Mouse (Mus musculus): ENCODE data around the gene Slc35f6.
"Not testable (repeated sequence)": the region's sequence is repeated elsewhere in the genome, so short reads cannot be mapped to it uniquely, and the experiment has no call there.

The Slc35f6 gene

DNA sequence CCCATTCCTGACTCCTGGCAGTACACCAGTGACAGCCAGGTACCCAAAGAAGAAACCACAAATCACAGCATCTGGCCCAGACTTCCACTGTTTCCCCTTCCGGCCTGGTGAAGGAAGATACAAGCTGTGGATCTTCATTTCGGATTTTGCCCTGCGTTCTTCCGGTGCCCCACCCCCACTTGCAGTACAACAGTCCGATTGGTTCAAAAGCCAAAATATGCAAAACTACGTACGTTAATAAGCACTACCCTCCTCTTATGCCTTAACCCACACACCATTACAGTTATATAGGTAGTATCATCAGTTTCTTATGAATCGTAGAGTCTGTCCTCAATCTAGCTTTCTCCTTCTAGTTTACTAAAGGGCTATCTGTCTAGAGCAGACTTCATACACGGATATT, 17.6 kb downstream of the Slc35f6 start:
- no peak for DNase-seq

- no peak for DNase-seq
These were observed 18.2 kb downstream of the Slc35f6 start for GRCm38 (mm10) chr5:30665968-30666367.

DNA sequence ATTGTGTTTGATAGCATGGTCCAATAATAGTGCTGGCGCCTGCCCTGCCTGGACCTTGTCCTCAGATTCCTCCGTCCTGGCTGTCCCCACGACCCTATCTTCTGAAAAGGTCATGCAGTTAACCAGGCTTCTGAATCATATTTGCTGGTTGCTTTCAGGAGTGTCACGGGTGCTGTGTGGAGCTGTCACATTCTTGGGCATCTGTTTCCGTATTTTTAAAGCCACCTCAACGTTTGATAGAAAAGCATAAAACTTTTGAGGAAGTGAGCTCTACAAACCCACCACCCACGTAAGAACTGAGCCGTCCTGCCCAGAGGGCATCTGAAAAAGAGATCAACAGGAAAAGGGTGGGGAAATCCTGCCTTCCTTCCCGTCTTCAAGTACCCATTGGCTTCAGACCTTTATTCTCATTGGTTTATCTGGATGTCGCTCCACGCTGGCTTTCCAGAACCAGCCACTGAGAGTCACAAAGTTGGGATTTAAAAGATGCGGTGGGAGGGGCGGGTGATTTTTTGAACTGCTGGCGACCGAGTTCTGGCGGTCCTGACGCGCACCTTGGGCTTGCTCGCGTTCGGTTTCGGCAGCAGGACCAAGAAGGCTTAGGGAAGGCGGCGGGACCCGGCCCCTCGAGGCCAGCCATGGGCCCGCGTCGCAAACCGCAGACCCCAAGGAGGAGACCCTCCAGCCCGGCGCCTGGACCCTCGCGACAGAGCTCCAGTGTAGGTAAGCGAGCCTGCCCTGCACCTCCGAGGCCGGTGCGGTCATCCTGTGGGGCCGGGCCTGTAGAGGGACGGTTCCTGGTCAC, 18.9 kb downstream of the Slc35f6 start, which contains the start of gene Cenpa:
Gene Cenpa, plus strand, starts transcription at position 387 of the 805 bp plus-strand sequence.
- peak; percentile 91 for DNase-seq

DNA sequence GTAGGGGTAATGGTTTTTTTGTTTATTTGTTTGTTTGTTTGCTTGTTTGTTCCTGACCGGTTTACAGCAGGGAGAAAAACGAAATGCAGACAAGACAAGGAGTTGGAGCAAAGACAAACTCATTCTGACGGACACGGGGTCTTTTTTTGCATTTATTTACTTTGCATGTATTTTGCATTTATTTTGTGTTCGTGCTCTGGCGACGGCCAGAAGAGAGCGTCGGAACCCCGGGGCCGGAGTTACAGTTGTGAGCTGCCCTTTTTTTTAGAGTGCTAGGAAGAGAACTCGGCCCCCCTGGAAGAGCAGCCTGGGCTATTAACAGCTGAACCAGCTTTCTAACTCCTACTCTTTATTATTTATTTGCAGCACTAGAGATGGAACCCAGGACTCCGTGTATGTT, 19.5 kb downstream of the Slc35f6 start:
- no peak for DNase-seq

DNA sequence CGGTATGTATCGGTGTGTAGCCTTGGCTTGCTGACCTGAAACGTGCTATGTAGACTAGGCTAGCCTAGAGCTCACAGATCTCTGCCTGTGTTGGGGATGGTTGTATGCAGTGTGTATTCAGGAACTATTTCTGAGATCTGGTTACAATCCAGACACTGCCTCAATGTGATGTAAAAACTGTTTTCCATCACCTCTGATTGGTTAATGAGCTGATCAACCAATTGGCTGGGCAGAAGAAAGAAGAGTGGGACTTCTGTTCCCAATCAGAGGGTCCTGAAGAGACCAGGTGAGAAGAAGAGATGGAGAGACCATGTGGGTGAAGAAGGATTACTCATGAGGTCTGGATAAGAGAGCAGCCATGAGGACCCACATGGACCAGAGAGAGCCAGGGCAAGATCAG, 20.0 kb downstream of the Slc35f6 start:
- no peak for DNase-seq

GRCm38 (mm10) chr5:30668637-30669495, 21.1 kb downstream of the Slc35f6 start:
- DNase-seq: no peak

- no peak for DNase-seq
These were observed 21.7 kb downstream of the Slc35f6 start for GRCm38 (mm10) chr5:30669496-30669830.

DNA sequence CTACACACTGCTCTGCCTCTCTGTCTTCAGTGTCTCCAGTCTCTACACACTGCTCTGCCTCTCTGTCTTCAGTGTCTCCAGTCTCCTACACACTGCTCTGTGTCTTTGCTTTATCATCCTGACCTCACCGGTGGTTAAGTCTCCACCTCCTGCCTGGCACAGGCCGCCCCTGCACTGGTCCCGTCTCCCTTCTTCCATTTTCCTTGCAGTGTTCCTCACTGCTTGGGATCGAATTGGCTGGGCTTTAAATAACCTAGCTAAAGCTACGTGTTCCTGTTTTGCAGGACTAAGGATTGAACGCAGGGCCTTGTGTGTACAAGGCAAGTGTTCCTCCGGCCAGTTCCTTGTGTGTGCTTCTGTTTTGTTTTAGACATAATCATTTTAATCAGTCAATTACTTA, 22.4 kb downstream of the Slc35f6 start:
- no peak for DNase-seq

GRCm38 (mm10) chr5:30674001-30674400, 26.3 kb downstream of the Slc35f6 start:
- DNase-seq: no peak

DNA sequence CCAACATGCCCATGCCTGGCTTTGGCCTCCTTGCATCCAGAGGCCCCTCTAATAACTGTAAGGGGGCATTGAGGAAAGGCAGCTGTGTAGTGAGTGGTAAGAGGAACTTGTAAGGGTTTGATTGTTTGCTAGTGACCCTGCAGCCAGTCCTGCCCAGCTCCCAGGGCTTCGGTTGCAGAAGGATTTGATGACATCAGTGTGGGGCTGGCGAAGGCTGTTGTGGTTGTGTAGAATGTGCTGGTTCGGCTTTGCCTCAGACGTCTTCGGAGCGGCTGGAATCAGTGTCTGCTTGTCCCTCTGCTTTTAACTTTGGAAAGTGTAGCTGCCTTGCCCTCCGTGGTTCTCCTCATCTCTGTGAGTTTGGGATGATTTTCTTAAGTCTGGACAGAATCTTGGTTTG, 29.1 kb downstream of the Slc35f6 start:
- no peak for DNase-seq

DNA sequence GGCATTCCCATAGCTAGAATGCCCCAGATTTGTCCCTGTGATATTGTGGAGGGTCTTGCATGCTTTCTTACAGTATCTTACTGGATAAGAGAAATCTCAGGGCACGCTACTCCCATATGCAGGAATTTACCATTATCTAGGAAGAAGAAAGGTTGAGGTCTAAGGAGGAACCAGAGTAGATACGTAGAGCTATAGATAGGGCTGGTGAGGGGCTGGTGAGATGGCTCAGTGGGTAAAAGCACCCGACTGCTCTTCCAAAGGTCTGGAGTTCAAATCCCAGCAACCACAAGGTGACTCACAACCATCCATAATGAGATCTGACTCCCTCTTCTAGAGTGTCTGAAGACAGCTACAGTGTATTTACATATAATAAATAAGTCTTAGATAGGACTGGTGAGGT, 30.3 kb downstream of the Slc35f6 start:
- DNase-seq: not testable (repeated sequence)

DNA sequence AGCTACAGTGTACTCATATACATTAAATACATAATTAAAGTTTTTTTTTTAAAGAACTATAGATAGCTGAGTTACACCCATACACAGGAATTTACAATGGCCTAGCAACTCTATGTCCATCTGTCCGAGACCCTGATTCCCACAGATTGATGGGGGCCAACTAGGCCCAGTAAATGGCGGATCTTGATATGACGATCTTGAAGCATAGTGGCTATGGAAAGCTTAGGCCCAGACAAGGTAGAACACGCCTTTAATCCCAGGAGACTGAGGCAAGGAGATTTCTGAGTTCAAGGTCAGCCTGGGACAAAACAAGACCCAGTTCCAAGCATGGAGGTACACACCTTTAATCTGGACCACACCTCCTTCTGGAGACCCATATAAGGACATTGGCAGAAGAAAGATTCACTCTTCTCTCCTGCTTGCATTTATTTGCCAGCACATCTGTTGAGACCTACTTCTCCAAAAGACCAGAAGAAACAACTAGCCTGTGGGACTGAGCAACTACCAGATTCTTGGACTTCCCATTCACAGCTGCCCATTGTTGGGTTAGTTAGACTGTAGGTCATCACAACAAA, 31.1 kb downstream of the Slc35f6 start:
- no peak for DNase-seq

DNA sequence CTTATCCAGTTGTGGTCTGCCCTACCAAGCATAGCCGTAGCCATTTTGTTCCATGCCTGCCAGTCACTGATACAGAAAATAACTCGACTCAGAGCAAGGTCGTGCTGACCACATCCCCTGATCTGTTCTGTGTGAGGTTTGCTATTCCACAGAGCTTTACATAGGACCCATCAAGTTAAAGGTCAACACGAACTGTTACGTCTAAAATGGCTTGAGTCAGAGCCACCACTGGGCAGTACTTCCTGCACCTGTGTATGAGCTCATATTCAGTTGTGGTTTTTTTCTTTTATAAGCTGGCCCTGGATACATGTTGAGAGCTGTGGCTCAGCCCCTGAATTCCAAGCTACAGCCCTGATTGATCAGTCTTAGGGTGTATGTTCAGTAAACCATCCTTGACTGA, 31.9 kb downstream of the Slc35f6 start:
- DNase-seq: no peak

DNA sequence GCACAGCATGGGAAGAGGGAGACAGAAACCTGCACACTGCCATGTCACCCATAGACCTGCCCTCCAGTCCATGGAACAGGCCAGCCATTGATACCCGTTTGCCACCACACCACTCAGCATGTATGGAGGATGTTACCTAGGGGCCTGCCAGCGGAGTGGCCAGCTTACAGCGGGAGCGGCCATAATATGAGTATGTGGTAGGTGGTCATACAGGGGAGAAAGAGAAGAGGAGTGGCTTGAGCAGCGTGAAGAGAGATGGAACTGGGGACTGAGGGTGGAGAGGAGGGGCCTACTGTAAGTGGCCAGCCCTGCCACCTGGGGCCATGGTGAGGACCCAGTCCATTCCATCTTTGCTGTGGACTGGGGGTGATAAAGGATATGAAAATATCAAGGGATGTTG, 34.2 kb downstream of the Slc35f6 start:
- DNase-seq: no peak

- DNase-seq: no peak
These were observed 35.4 kb downstream of the Slc35f6 start for GRCm38 (mm10) chr5:30682967-30683600.

GRCm38 (mm10) chr5:30683993-30684392, 36.3 kb downstream of the Slc35f6 start:
- no peak for DNase-seq

DNA sequence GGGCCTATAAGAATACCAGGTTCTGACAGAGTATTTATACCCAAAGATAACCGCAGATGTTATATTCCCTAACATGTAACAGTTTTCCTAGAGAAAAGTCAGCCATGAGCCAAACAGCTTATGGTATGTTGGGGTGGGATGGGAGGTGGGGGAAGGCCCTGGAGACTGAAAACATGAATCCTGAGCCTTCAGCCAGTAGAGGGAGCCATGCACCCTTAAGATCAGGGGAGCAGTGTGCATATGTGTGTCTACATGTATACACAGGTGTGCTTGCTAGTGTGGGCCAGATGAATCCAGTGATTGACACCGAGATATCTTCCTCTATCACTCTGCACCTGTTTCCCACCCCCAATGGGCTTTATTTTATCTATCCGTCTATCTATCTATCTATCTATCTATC, 39.0 kb downstream of the Slc35f6 start:
- DNase-seq: no peak

DNA sequence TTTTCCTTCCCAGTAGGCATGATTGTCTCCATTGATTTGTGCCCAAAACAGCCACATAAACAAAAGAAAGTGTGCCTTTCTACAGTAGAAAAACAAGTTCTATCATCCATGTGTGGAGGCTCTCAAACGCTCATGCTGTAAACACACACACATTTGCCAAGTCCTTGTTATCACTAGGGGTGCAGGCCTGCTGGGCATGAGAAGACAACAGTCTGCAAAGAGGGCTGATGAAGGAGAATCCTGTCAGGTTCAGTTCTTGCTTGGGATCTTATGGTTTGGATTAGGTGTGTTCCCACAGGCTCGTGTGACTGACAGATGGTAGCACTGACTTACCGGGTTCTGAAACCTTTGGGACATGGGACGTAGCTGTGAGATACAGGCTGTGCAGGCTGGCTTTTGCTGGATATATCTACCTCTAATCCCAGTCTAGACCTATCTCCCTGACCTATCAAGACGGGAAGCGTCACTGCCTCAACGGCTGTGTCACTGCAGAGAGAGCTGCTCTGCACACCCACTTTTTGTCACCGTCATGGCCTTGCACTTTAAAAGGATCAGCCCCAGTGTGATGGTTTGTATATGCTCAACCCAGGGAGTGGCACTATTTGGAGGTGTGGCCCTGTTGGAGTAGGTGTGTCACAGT, 52.7 kb downstream of the Slc35f6 start:
- DNase-seq: no peak

GRCm38 (mm10) chr5:30701373-30701772, 53.6 kb downstream of the Slc35f6 start:
- DNase-seq: not testable (repeated sequence)

- no peak for DNase-seq
These were observed 54.1 kb downstream of the Slc35f6 start for GRCm38 (mm10) chr5:30701866-30702265.
